Mouse (Mus musculus) left cerebral cortex, adult 2 months (tissue): ENCODE measurements at regions not wholly inside any gene's neighbourhood (a gene's known extent, or its start where the extent isn't known, plus 50 kb on each side); places are given as distances from the start of the nearest gene placed in this dataset.
A peak's percentile ranks its signal among the peaks of the same experiment; 100 is the strongest.

ENCODE experiments used
- DNase-seq, 2 experiments: peaks; one replicate each; pipeline ENCODE4 v3.0.0; 2021 to 2022; ENCODE audit warnings: low spot score in 2 of 2, mixed read lengths in 1 of 2; ENCODE audit errors: extremely low spot score in 1 of 2
- H3K27ac ChIP-seq: fragments of 200-600 bp; 2 replicates; pipeline ENCODE4 v1.8.1; 2022
- H3K4me3 ChIP-seq: fragments of 200-600 bp; 2 replicates; pipeline ENCODE4 v1.8.1; 2022
- CTCF ChIP-seq: fragments of 200-600 bp; IDR thresholded peaks from 2 replicates; pipeline ENCODE4 v1.8.1; 2022; ENCODE audit warnings: antibody characterized with exemption, mild to moderate bottlenecking, moderate library complexity
- intact Hi-C: fragments of 180-260 bp; cut with DNase I; formaldehyde crosslinking; loops from one replicate; pipeline ENCODE4 v1.15.1; 2025

- no peak overlapping the region for H3K27ac ChIP-seq
- no peak overlapping the region for H3K4me3 ChIP-seq
- intact Hi-C loops, result loop anchor here (5.0 kb wide), 1 partner anchor 61 kb away; no protein-coding TSS in a partner anchor
- peak; percentile 70 for TF ChIP-seq CTCF
- DNase-seq, result peak; percentile 24 to 47
These were observed 570.5 kb upstream of the Tmem132c start for GRCm38 (mm10) chr5:126671156-126671555.

DNA sequence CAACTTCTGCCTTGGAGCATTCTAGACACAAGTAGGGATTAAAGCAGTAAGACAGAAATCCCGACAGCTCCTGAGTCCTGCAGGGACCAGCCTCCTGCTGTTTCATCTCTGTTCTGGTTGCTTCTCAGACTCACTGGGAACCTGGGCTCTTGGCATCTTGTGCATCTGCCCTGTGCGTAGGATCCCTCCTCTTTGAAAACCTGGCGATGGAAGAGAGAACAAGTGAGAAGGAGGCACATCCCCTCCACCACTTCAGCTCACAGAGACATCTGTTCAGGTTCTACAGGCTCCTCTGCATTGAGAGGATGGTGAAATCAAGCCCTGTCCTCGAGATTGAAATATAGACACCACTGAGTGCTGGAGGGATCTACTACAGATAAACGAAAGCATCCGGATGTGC is 561.3 kb upstream of the Tmem132c start:
- no peak for DNase-seq
- intact Hi-C loops, result no loop called here

GRCm38 (mm10) chr5:126699314-126699713 is 542.3 kb upstream of the Tmem132c start:
- no peak overlapping the region for H3K27ac ChIP-seq
- intact Hi-C loops, result no loop called here
- DNase-seq, result no peak
- H3K4me3 ChIP-seq, result no peak overlapping the region
- TF ChIP-seq CTCF, result peak; percentile 51

More for the DNA sequence above, 561.3 kb upstream of the Tmem132c start:
- no peak overlapping the region; the same call in 1 of the 2 replicates for H3K27ac ChIP-seq
- TF ChIP-seq CTCF, result no peak
- no peak overlapping the region for H3K4me3 ChIP-seq

DNA sequence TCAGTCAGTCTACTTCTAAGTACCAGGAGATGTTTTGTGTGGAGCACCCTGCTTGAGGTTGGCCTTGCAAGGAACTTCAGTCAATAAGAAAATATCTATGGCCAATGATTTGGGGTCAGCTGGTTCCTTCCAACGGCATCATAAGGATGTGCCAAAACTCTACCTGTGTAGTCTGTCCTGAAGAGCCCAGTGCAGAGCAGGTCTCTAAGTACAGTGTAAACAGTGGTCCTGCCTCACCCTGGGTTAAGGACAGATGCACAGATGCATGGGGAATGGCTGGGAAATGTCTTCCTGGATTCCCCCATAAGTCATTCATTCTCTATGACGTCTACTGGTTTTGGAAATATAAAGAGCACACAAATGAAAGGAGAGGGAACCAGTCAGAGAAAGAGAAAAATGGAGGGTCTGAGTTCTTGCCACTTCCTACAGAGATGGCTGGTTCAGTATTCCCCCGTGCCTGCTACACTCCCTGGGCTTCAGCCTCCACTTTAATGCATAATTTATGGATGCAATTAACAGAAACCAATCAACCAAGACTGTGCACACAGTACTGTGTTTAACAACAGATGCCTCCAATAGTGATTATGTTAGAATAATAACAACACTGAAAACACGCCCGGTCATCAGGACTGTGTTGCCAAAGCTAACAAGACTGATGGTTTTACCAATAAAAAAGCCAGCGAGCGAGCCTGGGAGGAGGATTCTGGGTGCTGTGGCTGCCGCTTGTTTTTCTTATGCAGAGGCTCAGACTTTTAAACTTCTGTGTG is 537.9 kb upstream of the Tmem132c start:
- Histone ChIP-seq H3K4me3 (no peak overlapping the region), H3K27ac (no peak overlapping the region)
- DNase-seq, result no peak
- TF ChIP-seq CTCF, result no peak
- intact Hi-C loops, result no loop called here

DNA sequence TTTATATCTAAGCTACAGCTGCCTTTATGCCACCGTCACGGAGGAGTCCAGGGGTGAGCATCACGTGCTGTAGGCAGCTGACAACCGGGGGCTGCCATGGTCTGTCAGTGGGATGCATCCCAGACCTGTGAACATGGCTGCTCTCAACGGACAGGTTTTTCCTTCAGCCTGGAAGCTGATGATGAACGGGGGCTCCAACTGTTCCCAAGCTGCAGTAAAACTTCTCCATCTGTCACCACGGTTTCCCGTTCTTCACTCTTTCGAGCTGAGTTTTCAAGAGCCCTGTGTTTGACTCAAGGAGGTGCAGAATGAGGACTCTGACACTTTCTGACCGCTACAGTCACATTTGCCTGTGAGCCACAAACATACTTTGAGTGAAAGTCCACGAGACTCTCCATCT is 535.7 kb upstream of the Tmem132c start:
- Histone ChIP-seq H3K27ac (no peak overlapping the region), H3K4me3 (no peak overlapping the region)
- DNase-seq, result no peak
- TF ChIP-seq CTCF, result no peak
- intact Hi-C loops, result no loop called here

DNA sequence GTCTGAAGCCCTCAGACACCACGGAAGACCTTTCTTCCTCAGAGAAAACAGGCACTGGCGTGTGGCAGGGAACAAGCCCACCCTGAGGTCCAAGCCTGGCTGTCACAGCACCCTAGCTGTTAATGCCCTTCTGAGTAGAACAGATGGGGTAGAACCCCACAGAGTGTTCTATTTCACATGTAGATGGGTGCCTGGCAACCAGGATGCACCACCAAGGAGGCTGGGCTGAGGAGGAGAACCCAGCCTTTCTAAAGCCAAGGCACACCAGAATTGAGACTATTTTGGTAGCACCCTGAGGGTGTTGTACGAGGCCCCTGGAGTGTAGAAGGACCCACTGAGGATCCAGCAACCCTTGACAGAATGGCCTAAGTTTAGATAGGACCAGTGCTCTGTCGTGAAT is 534.9 kb upstream of the Tmem132c start:
- Histone ChIP-seq H3K27ac (no peak overlapping the region), H3K4me3 (no peak overlapping the region)
- no peak for TF ChIP-seq CTCF
- intact Hi-C loops, result no loop called here
- no peak for DNase-seq

GRCm38 (mm10) chr5:126714672-126715071 is 526.9 kb upstream of the Tmem132c start:
- H3K4me3 ChIP-seq, result no peak overlapping the region

GRCm38 (mm10) chr5:126718421-126718820 is 523.2 kb upstream of the Tmem132c start:
- peak; percentile 20 for TF ChIP-seq CTCF
- intact Hi-C loops, result no loop called here
- DNase-seq, result no peak
- no peak overlapping the region for H3K4me3 ChIP-seq
- no peak overlapping the region for H3K27ac ChIP-seq

More at GRCm38 (mm10) chr5:126714672-126715071, 526.9 kb upstream of the Tmem132c start:
- no peak for DNase-seq
- TF ChIP-seq CTCF, result no peak
- no peak overlapping the region for H3K27ac ChIP-seq
- intact Hi-C loops, result no loop called here

DNA sequence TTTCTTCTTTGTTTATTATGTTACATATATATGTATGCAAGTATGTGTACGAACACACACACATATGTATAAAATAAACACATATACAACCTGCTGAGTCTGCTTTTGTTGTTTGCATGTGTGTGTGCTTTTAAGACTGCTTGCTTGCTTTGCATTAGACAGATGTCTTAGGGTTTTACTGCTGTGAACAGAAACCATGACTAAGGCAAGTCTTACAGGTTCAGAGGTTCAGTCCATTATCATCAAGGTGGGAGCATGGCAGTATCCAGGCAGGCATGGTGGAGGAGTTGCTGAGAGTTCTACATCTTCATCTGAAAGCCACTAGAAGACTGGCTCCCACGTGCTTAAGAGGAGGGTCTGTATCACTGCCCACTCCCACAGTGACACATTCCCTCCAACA is 520.3 kb upstream of the Tmem132c start:
- H3K4me3 ChIP-seq, result no peak overlapping the region
- H3K27ac ChIP-seq, result no peak overlapping the region
- no peak for TF ChIP-seq CTCF
- no peak for DNase-seq
- intact Hi-C loops, result no loop called here

GRCm38 (mm10) chr5:126723304-126724295 is 518.0 kb upstream of the Tmem132c start:
- TF ChIP-seq CTCF, result no peak
- H3K4me3 ChIP-seq, result no peak overlapping the region
- intact Hi-C loops, result no loop called here
- no peak overlapping the region for H3K27ac ChIP-seq
- DNase-seq, result no peak

DNA sequence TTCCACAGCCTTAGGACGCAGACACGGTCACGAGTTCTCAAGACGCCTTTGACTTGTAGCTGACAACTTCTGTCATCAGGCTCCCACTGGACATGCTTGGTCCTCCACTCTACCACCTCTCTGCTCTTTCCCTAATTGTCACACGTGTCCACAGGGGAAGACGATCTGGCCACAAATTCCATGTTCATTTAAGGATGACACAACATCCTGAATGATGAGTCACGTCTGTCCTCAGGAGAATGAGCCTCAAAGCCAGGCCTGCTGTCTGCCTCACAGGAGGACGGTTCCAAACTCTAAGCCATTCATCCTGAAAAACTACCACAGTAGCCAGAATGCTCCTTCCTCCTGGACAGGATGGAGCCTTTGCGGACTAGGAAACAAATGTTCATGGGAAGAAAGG is 517.3 kb upstream of the Tmem132c start:
- DNase-seq, result no peak
- intact Hi-C loops, result no loop called here
- no peak overlapping the region for H3K4me3 ChIP-seq
- TF ChIP-seq CTCF, result no peak
- no peak overlapping the region for H3K27ac ChIP-seq

GRCm38 (mm10) chr5:126733470-126733869 is 508.1 kb upstream of the Tmem132c start:
- TF ChIP-seq CTCF, result peak; percentile 57
- Histone ChIP-seq H3K27ac (peak overlapping the region; percentile 82), H3K4me3 (peak overlapping the region; percentile 38)
- DNase-seq, result peak; percentile 81 to 88
- intact Hi-C loops, result loop anchor here (1.0 to 5.0 kb wide), 3 partner anchors 61 to 1201 kb away; no protein-coding TSS in a partner anchor
